Mouse (Mus musculus) kidney, adult 2 months (tissue): ENCODE measurements around the gene Nup62. TPM values are rescaled to one million over a fixed set of nuclear protein-coding genes. Genes with fewer than 3 reads are reported as not detected.

Source experiments
- DNase-seq: peaks from one replicate; pipeline ENCODE4 v3.0.0; 2021
- H3K27ac ChIP-seq: fragments of 200-500 bp; 2 replicates; pipeline ENCODE4 v1.5.1; 2012; ENCODE audit warnings: low read depth, low read length, control low read depth, inconsistent platforms; ENCODE audit not compliant: insufficient read depth
- H3K27me3 ChIP-seq: fragments of 200-500 bp; replicated peaks from 2 replicates; pipeline ENCODE4 v1.6.1; 2012; ENCODE audit warnings: mild to moderate bottlenecking, moderate library complexity, low read length, inconsistent platforms; ENCODE audit not compliant: control insufficient read depth, insufficient read depth
- H3K36me3 ChIP-seq: fragments of 200-500 bp; 2 replicates; pipeline ENCODE4 v1.6.1; 2012; ENCODE audit warnings: mild to moderate bottlenecking, moderate library complexity, low read length, inconsistent platforms; ENCODE audit not compliant: control insufficient read depth, insufficient read depth
- H3K4me1 ChIP-seq: fragments of 200-500 bp; 2 replicates; pipeline ENCODE4 v1.6.1; 2011; ENCODE audit warnings: low read length; ENCODE audit not compliant: control insufficient read depth, insufficient read depth
- H3K4me3 ChIP-seq: fragments of 200-500 bp; 2 replicates; pipeline ENCODE4 v1.5.1; 2011; ENCODE audit warnings: mild to moderate bottlenecking, low read depth, low read length, control low read depth; ENCODE audit not compliant: insufficient read depth
- CTCF ChIP-seq: fragments of 200-500 bp; conservative IDR thresholded peaks from 2 replicates; pipeline ENCODE4 v1.5.1; 2011; ENCODE audit warnings: low read depth, mild to moderate bottlenecking, control low read depth, low read length, moderate library complexity, mixed read lengths; ENCODE audit not compliant: insufficient read depth, insufficient read length
- POLR2A ChIP-seq: fragments of 200-500 bp; IDR thresholded peaks from one replicate; pipeline ENCODE4 v1.6.1; 2011; ENCODE audit warnings: low read depth, low read length, control low read depth
- WGBS: fragments of 180-500 bp; shearing (Covaris S2); methylation state at CpG from one replicate; pipeline ENCODE4 v1.1.7; 2018; 5-methylcytosine and 5-hydroxymethylcytosine counted together
- polyA plus RNA-seq: library from polyadenylated mRNA; depleted of rRNA; stranded (reverse); fragments of >200 nt; gene quantifications from 2 replicates; pipeline ENCODE4 v1.2.3, GENCODE M21; 2012

The Nup62 gene
- polyA plus RNA-seq, 1 experiment, result 35.9 TPM

GRCm38 (mm10) chr7:44839171-44839490 is 23.2 kb downstream of the Nup62 start:
- no peak overlapping the region for H3K4me3 ChIP-seq
- H3K36me3 ChIP-seq, result no peaks in the 10 kb centered on the region; the same call in 1 of the 2 replicates
- no peaks in the 10 kb centered on the region for H3K4me1 ChIP-seq
- H3K27ac ChIP-seq, result no peak overlapping the region
- 45% methylated on average over 11 of the region's 11 CpGs for WGBS
- TF ChIP-seq CTCF (no peak), POLR2A (no peak)
- DNase-seq, result no peak
- no peaks in the 10 kb centered on the region for H3K27me3 ChIP-seq

GRCm38 (mm10) chr7:44839491-44840191 is 23.8 kb downstream of the Nup62 start:
- H3K4me1 ChIP-seq, result no peaks in the 10 kb centered on the region
- TF ChIP-seq CTCF (no peak), POLR2A (no peak)
- H3K27me3 ChIP-seq, result no peaks in the 10 kb centered on the region
- DNase-seq, result peak; percentile 36
- 7% methylated on average over 58 of the region's 58 CpGs for WGBS
- H3K4me3 ChIP-seq, result peak overlapping the region; percentile 24; the same call in 1 of the 2 replicates
- no peaks in the 10 kb centered on the region; the same call in 1 of the 2 replicates for H3K36me3 ChIP-seq
- no peak overlapping the region for H3K27ac ChIP-seq

- no peaks in the 10 kb centered on the region; the same call in 1 of the 2 replicates for H3K36me3 ChIP-seq
- no peak for DNase-seq
- WGBS, result 61% methylated on average over 14 of the region's 14 CpGs
- TF ChIP-seq CTCF (no peak), POLR2A (no peak)
- H3K4me1 ChIP-seq, result no peaks in the 10 kb centered on the region
- H3K4me3 ChIP-seq, result no peak overlapping the region
- H3K27me3 ChIP-seq, result no peaks in the 10 kb centered on the region
- no peak overlapping the region for H3K27ac ChIP-seq
Measured at GRCm38 (mm10) chr7:44840426-44840825, 24.5 kb downstream of the Nup62 start.

GRCm38 (mm10) chr7:44841825-44842463 is 26.1 kb downstream of the Nup62 start:
- DNase-seq, result no peak
- TF ChIP-seq CTCF (no peak), POLR2A (no peak)
- Histone ChIP-seq H3K27me3 (no peaks in the 10 kb centered on the region), H3K4me3 (no peak overlapping the region), H3K36me3 (peaks cover 4% of the 10 kb centered on the region; the same call in 1 of the 2 replicates), H3K27ac (no peak overlapping the region), H3K4me1 (no peaks in the 10 kb centered on the region)
- WGBS, result 83% methylated on average over 8 of the region's 8 CpGs

GRCm38 (mm10) chr7:44845006-44845405 is 29.1 kb downstream of the Nup62 start:
- DNase-seq, result no peak
- H3K27ac ChIP-seq, result no peak overlapping the region
- peaks cover 4% of the 10 kb centered on the region; the same call in 1 of the 2 replicates for H3K36me3 ChIP-seq
- peaks cover 8% of the 10 kb centered on the region; the same call in 1 of the 2 replicates for H3K4me1 ChIP-seq
- no peak overlapping the region for H3K4me3 ChIP-seq
- no peaks in the 10 kb centered on the region for H3K27me3 ChIP-seq
- 94% methylated on average over 10 of the region's 10 CpGs for WGBS
- TF ChIP-seq CTCF (no peak), POLR2A (no peak)

- WGBS, result 93% methylated on average over 7 of the region's 7 CpGs
Measured at GRCm38 (mm10) chr7:44846804-44847203, 30.9 kb downstream of the Nup62 start.

GRCm38 (mm10) chr7:44847772-44848171 is 31.9 kb downstream of the Nup62 start:
- Histone ChIP-seq H3K4me3 (peak overlapping the region; percentile 77), H3K27ac (no peak overlapping the region)
- 45% methylated on average over 5 of the region's 5 CpGs for WGBS

More at GRCm38 (mm10) chr7:44846804-44847203, 30.9 kb downstream of the Nup62 start:
- H3K27ac ChIP-seq, result no peak overlapping the region
- H3K27me3 ChIP-seq, result no peaks in the 10 kb centered on the region
- peaks cover 4% of the 10 kb centered on the region; the same call in 1 of the 2 replicates for H3K36me3 ChIP-seq
- H3K4me3 ChIP-seq, result no peak overlapping the region
- DNase-seq, result no peak
- peaks cover 17% of the 10 kb centered on the region for H3K4me1 ChIP-seq
- no peak for TF ChIP-seq POLR2A

More at GRCm38 (mm10) chr7:44847772-44848171, 31.9 kb downstream of the Nup62 start:
- DNase-seq, result no peak
- no peak for TF ChIP-seq POLR2A
- TF ChIP-seq CTCF, result no peak
- H3K36me3 ChIP-seq, result 0 out of 2 replicates have a peak, but pooled peaks cover 4% of the 10 kb centered on the region
- H3K27me3 ChIP-seq, result no peaks in the 10 kb centered on the region
- peaks cover 17% of the 10 kb centered on the region for H3K4me1 ChIP-seq
